Mouse (Mus musculus): ENCODE measurements around the gene Shroom4.

DNA sequence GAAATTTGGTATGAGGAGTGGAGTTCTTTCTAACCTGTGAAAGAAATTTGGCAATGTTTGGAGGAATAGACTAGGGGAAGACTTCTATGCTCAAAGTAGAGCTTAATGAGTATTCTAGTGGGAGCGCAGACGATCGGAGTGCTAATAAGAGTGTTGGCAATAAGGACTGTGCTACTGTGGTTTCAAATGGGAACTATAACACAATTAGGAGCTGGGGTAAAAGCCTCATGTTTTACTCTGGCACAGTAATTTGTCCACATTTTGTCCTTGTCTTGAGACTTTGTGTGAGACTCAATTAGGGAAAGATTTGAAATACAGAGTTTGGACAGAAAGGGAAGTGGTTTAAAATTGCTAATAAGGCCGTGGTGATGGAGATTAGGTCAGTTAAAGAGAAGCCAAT is 53.6 kb downstream of the Shroom4 start:
- TF ChIP-seq E2F4 (IDR thresholded peaks at IDR 0.05; ENCODE audit: insufficient read depth), result no peak
- no peak for TF ChIP-seq TCF12 (IDR thresholded peaks at IDR 0.05; ENCODE audit: insufficient read depth, poor library complexity, severe bottlenecking)
- no peak for TF ChIP-seq MYOG (IDR thresholded peaks at IDR 0.05; ENCODE audit: control insufficient read depth in 1 of 3, insufficient read depth in 1 of 3, insufficient read length in 2 of 3, low read depth in 2 of 3)
- no peak for TF ChIP-seq POLR2A (IDR thresholded peaks at IDR 0.05; ENCODE audit: insufficient read length, low read depth)
- TF ChIP-seq USF1 (IDR thresholded peaks at IDR 0.05; ENCODE audit: low read depth), result no peak
- TF ChIP-seq POLR2AphosphoS2 (IDR thresholded peaks at IDR 0.05; ENCODE audit: insufficient read length, low read depth), result no peak
- TF ChIP-seq MYOD1 (IDR thresholded peaks at IDR 0.05; ENCODE audit: control insufficient read depth in 1 of 3, insufficient read length in 2 of 3, low read depth in 2 of 3), result no peak

All from myocyte (in vitro differentiated cells).